Mouse (Mus musculus) forelimb bud, embryonic 11.5 days (tissue): ENCODE data around the gene Luc7l.

Experiments
- DNase-seq: peaks from one replicate; pipeline ENCODE4 v3.0.0-alpha.2; 2012; ENCODE audit warnings: low read depth, low spot score

Gene Luc7l

GRCm38 (mm10) chr17:26252539-26253251, at the start of gene Luc7l:
Gene Luc7l (plus strand): TSS chr17:26252896.
- DNase-seq, result peak; percentile 91

GRCm38 (mm10) chr17:26203321-26203811, 49.3 kb upstream of the Luc7l start:
- no peak for DNase-seq

- DNase-seq, result no peak
Measured at GRCm38 (mm10) chr17:26204766-26205165, 47.9 kb upstream of the Luc7l start.

- DNase-seq, result no peak
Measured at GRCm38 (mm10) chr17:26206392-26206791, 46.3 kb upstream of the Luc7l start.

- DNase-seq, result no peak
Measured at GRCm38 (mm10) chr17:26207686-26208085, 45.0 kb upstream of the Luc7l start, which contains the start of gene Arhgdig. Gene Arhgdig (minus strand): TSS chr17:26207786.

- no peak for DNase-seq
Measured at GRCm38 (mm10) chr17:26212241-26212640, 40.5 kb upstream of the Luc7l start.

GRCm38 (mm10) chr17:26212681-26213080, 40.0 kb upstream of the Luc7l start:
- no peak for DNase-seq

- no peak for DNase-seq
Measured at GRCm38 (mm10) chr17:26221508-26221907, 31.2 kb upstream of the Luc7l start.

GRCm38 (mm10) chr17:26225150-26225549, 27.5 kb upstream of the Luc7l start:
- no peak for DNase-seq

- DNase-seq, result no peak
Measured at GRCm38 (mm10) chr17:26229776-26230175, 22.9 kb upstream of the Luc7l start.

- DNase-seq, result no peak
Measured at GRCm38 (mm10) chr17:26231156-26231555, 21.5 kb upstream of the Luc7l start.

- DNase-seq, result no peak
Measured at GRCm38 (mm10) chr17:26232863-26233262, 19.8 kb upstream of the Luc7l start.

GRCm38 (mm10) chr17:26234386-26234785, 18.3 kb upstream of the Luc7l start:
- DNase-seq, result no peak

- DNase-seq, result no peak
Measured at GRCm38 (mm10) chr17:26235077-26235815, 17.4 kb upstream of the Luc7l start.

- DNase-seq, result no peak
Measured at GRCm38 (mm10) chr17:26237667-26238066, 15.0 kb upstream of the Luc7l start.

- DNase-seq, result no peak
Measured at GRCm38 (mm10) chr17:26239551-26239950, 13.1 kb upstream of the Luc7l start.

- DNase-seq, result no peak
Measured at GRCm38 (mm10) chr17:26240120-26240790, 12.4 kb upstream of the Luc7l start.

- DNase-seq, result no peak
Measured at GRCm38 (mm10) chr17:26240990-26241389, 11.7 kb upstream of the Luc7l start.

GRCm38 (mm10) chr17:26243471-26244100, 9.1 kb upstream of the Luc7l start:
- DNase-seq, result peak; percentile 53

- peak; percentile 96 for DNase-seq
Measured at GRCm38 (mm10) chr17:26244101-26244841, 8.4 kb upstream of the Luc7l start, which contains the start of gene Fam234a. Gene Fam234a (minus strand): TSS chr17:26244242.
